28 mouse cellular contexts compared by ENCODE assay signal in the genomic region with DNA sequence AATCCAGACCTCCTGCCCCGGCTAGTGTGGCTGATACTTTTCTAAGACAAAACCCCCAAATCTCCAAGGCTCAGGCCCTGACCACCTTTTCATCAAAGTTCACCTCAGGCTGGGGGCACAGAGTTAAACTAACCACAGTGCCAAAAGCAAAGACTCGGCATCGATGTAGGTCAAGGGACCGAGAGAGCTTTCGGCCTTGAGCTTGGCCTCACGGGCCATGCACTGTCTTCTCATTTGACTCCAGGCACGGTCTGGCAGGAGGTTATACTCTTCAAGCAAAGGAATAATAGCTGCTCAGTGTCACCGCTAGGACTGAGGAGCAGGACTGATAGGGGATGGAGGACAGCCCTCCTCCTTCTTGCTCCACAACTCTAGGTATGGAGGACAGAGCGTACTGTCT. TPM values are rescaled to one million over a fixed set of nuclear protein-coding genes. Genes with fewer than 3 reads are reported as not detected.
DNase-seq lines count a peak whose midpoint lies in the region; ATAC-seq lines count a peak whose summit lies in the region.
"Had no signal": no experiment of that assay in that cellular context is flagged by ENCODE, and none has a peak within 500 bp of the region (broad histone marks: within the 10 kb centered on the region; RNA-seq: fewer than 3 reads in every experiment).

No protein-coding gene starts in this region.

- peaks cover 7% of the 10 kb centered on the region; the same call in 1 of the 2 replicates for H3K36me3 ChIP-seq in midbrain, embryonic 10.5 days
- no peaks in the 10 kb centered on the region for H3K36me3 ChIP-seq in midbrain, embryonic 15.5 days (replicated peaks)
- 0 out of 2 replicates have a peak, but pooled peaks cover 8% of the 10 kb centered on the region for H3K36me3 ChIP-seq in limb, embryonic 10.5 days
- H3K36me3 ChIP-seq in liver, embryonic 11.5 days (ENCODE audit: control insufficient read depth, insufficient read depth, low read length): no peaks in the 10 kb centered on the region
- H3K36me3 ChIP-seq: G1E had no signal

- H3K27ac ChIP-seq in midbrain, embryonic 10.5 days (replicated peaks): 0 out of 2 replicates have a peak overlapping the region, but pooled peaks have one; percentile 38
- no peak overlapping the region for H3K27ac ChIP-seq in midbrain, embryonic 15.5 days
- H3K27ac ChIP-seq in limb, embryonic 10.5 days: peak overlapping the region; percentile 14; the same call in 1 of the 2 replicates
- no peak overlapping the region for H3K27ac ChIP-seq in liver, embryonic 11.5 days (ENCODE audit: low read depth, low read length)
- H3K27ac ChIP-seq: embryonic facial prominence, embryonic 13.5 days; embryonic facial prominence, embryonic 15.5 days; forebrain, embryonic 12.5 days had no signal

- H3K9me3 ChIP-seq in midbrain, embryonic 10.5 days (replicated peaks): no peaks in the 10 kb centered on the region
- no peaks in the 10 kb centered on the region for H3K9me3 ChIP-seq in midbrain, embryonic 15.5 days
- no peaks in the 10 kb centered on the region for H3K9me3 ChIP-seq in limb, embryonic 10.5 days (replicated peaks)
- H3K9me3 ChIP-seq in liver, embryonic 11.5 days (ENCODE audit: control insufficient read depth, low read length): no peaks in the 10 kb centered on the region
- H3K9me3 ChIP-seq: embryonic facial prominence, embryonic 13.5 days; embryonic facial prominence, embryonic 15.5 days; forebrain, embryonic 10.5 days; forebrain, embryonic 12.5 days; G1E had no signal

- no peak overlapping the region for H3K9ac ChIP-seq in midbrain, embryonic 15.5 days
- H3K9ac ChIP-seq in liver, embryonic 11.5 days (ENCODE audit: low read depth, low read length): no peak overlapping the region
- H3K9ac ChIP-seq: embryonic facial prominence, embryonic 13.5 days; embryonic facial prominence, embryonic 15.5 days; forebrain, embryonic 12.5 days had no signal

- no peak for ATAC-seq in midbrain, embryonic 15.5 days (replicated peaks)
- ATAC-seq in liver, embryonic 11.5 days (replicated peaks; ENCODE audit: low FRiP score): no peak
- ATAC-seq: activated CD4-positive, CD25-positive, alpha-beta regulatory T cell, adult 4 months; CD4-positive, CD25-positive, alpha-beta regulatory T cell, adult 4 months; forebrain, embryonic 14.5 days; forebrain, embryonic 16.5 days; Patski had no signal

- H3K4me3 ChIP-seq in midbrain, embryonic 10.5 days: no peak overlapping the region
- no peak overlapping the region for H3K4me3 ChIP-seq in midbrain, embryonic 15.5 days
- no peak overlapping the region for H3K4me3 ChIP-seq in limb, embryonic 10.5 days
- H3K4me3 ChIP-seq in liver, embryonic 11.5 days (ENCODE audit: low read depth, low read length): no peak overlapping the region
- H3K4me3 ChIP-seq: embryonic facial prominence, embryonic 13.5 days; embryonic facial prominence, embryonic 15.5 days; erythroblast, embryonic 14.5 days; forebrain, embryonic 10.5 days; forebrain, embryonic 12.5 days had no signal

- peak; percentile 62 to 76 for DNase-seq in adrenal gland, adult (ENCODE audit: inconsistent age in 2 of 2, low spot score in 1 of 2)
- DNase-seq in adrenal gland, postnatal 4 days (ENCODE audit: low spot score in 2 of 2): no peak
- DNase-seq in midbrain, embryonic 10.5 days (ENCODE audit: low spot score): no peak
- DNase-seq in adrenal gland, postnatal 14 days: peak; percentile 39
- no peak for DNase-seq in limb, embryonic 10.5 days (ENCODE audit: low spot score)
- no peak for DNase-seq in liver, embryonic 11.5 days (ENCODE audit: low spot score)
- DNase-seq in heart, adult 18-20 months: no peak
- DNase-seq: B cell, adult 2 months; cerebellum, adult 18-20 months; cerebellum, adult 8-10 months; cerebellum, adult 9-11 months; cerebellum, postnatal 14 days; cerebellum, postnatal 36 days; embryo, embryonic 11 days had no signal

- H3K4me2 ChIP-seq in midbrain, embryonic 15.5 days: no peak overlapping the region
- H3K4me2 ChIP-seq in liver, embryonic 11.5 days: no peak overlapping the region
- H3K4me2 ChIP-seq: embryonic facial prominence, embryonic 13.5 days; embryonic facial prominence, embryonic 15.5 days; forebrain, embryonic 12.5 days had no signal

- peaks cover 10% of the 10 kb centered on the region for H3K4me1 ChIP-seq in midbrain, embryonic 10.5 days
- no peaks in the 10 kb centered on the region for H3K4me1 ChIP-seq in midbrain, embryonic 15.5 days
- peaks cover 18% of the 10 kb centered on the region for H3K4me1 ChIP-seq in limb, embryonic 10.5 days
- peaks cover 5% of the 10 kb centered on the region; the same call in 1 of the 2 replicates for H3K4me1 ChIP-seq in liver, embryonic 11.5 days (replicated peaks; ENCODE audit: control insufficient read depth, insufficient read depth, low read length)
- H3K4me1 ChIP-seq: embryonic facial prominence, embryonic 15.5 days had no signal

- no peaks in the 10 kb centered on the region for H3K27me3 ChIP-seq in midbrain, embryonic 10.5 days (ENCODE audit: low read depth, poor library complexity, severe bottlenecking)
- no peaks in the 10 kb centered on the region for H3K27me3 ChIP-seq in midbrain, embryonic 15.5 days (replicated peaks)
- H3K27me3 ChIP-seq in limb, embryonic 10.5 days (ENCODE audit: low read depth, poor library complexity, severe bottlenecking): no peaks in the 10 kb centered on the region
- no peaks in the 10 kb centered on the region for H3K27me3 ChIP-seq in liver, embryonic 11.5 days (replicated peaks; ENCODE audit: control insufficient read depth, insufficient read depth, low read length)
- H3K27me3 ChIP-seq: CH12.LX; embryonic facial prominence, embryonic 13.5 days; embryonic facial prominence, embryonic 15.5 days; forebrain, embryonic 12.5 days; Patski had no signal

- 97% methylated on average over 9 of the region's 9 CpGs for WGBS in midbrain, embryonic 10.5 days
- 89% methylated on average over 9 of the region's 9 CpGs for WGBS in midbrain, embryonic 15.5 days
- WGBS in limb, embryonic 10.5 days: 96% methylated on average over 9 of the region's 9 CpGs
- WGBS in liver, embryonic 11.5 days: 84% methylated on average over 9 of the region's 9 CpGs

RNA-seq across cellular contexts. Expression of a gene that starts 41.2 kb away (rescaled TPM):
- total RNA-seq in adrenal gland, postnatal 4 days (2021): 100 to 1,000 TPM; 112 to 119 TPM
- 99.0 and 104 TPM in 2 replicates for polyA plus RNA-seq in midbrain, embryonic 10.5 days (2016; fragmentation: Nextera tagmentation; extraction: Ambion mirVana)
- 76.0 and 76.1 TPM in 2 replicates for polyA plus RNA-seq in midbrain, embryonic 15.5 days (2015; fragmentation: Nextera tagmentation; extraction: Ambion mirVana)
- 82.6 and 83.6 TPM in 2 replicates for total RNA-seq in adrenal gland, postnatal 14 days (2021)
- polyA plus RNA-seq in limb, embryonic 10.5 days (2016; fragmentation: Nextera tagmentation; extraction: Ambion mirVana): 101 and 113 TPM in 2 replicates
- 95.7 and 105 TPM in 2 replicates for polyA plus RNA-seq in liver, embryonic 11.5 days (2014; fragmentation: Nextera tagmentation; extraction: Ambion mirVana)
- total RNA-seq in heart, adult 18-20 months (2021): 10 to 100 TPM; 52.1 to 54.1 TPM

RNA-seq across cellular contexts. Expression of a gene that starts 50.2 kb away (rescaled TPM):
- 100 to 1,000 TPM; 111 to 112 TPM for total RNA-seq in adrenal gland, postnatal 4 days (2021)
- polyA plus RNA-seq in midbrain, embryonic 10.5 days (2016; fragmentation: Nextera tagmentation; extraction: Ambion mirVana): 38.9 and 40.5 TPM in 2 replicates
- 12.2 and 15.4 TPM in 2 replicates for polyA plus RNA-seq in midbrain, embryonic 15.5 days (2015; fragmentation: Nextera tagmentation; extraction: Ambion mirVana)
- 55.2 and 61.7 TPM in 2 replicates for total RNA-seq in adrenal gland, postnatal 14 days (2021)
- 23.6 and 37.0 TPM in 2 replicates for polyA plus RNA-seq in limb, embryonic 10.5 days (2016; fragmentation: Nextera tagmentation; extraction: Ambion mirVana)
- polyA plus RNA-seq in liver, embryonic 11.5 days (2014; fragmentation: Nextera tagmentation; extraction: Ambion mirVana): 15.6 and 16.1 TPM in 2 replicates
- 100 to 1,000 TPM; 137 to 170 TPM for total RNA-seq in heart, adult 18-20 months (2021)
- total RNA-seq: common myeloid progenitor, adult 5-6 weeks had no signal
- polyA plus RNA-seq: erythroblast, embryonic 14.5 days had no signal

Comparison
In these comparisons a context has a peak if more than half of its experiments do, and no peak if none do; other contexts are left out.
1. DNase-seq: peak in adrenal gland, adult (2 of 2) and adrenal gland, postnatal 14 days (single experiment); none in adrenal gland, postnatal 4 days (0 of 2), midbrain, embryonic 10.5 days (single experiment), limb, embryonic 10.5 days (single experiment), liver, embryonic 11.5 days (single experiment) and heart, adult 18-20 months (0 of 2).
2. H3K27ac ChIP-seq: peak in midbrain, embryonic 10.5 days (single experiment) and limb, embryonic 10.5 days (single experiment); none in midbrain, embryonic 15.5 days (single experiment) and liver, embryonic 11.5 days (single experiment).